Comparison of ENCODE assay signal across 19 mouse cellular contexts in genomic region chr16:4920556-4920955, GRCm38 (mm10). TPM values are rescaled to one million over a fixed set of nuclear protein-coding genes. Genes with fewer than 3 reads are reported as not detected.
DNase-seq lines count a peak whose midpoint lies in the region; ATAC-seq and TF ChIP-seq lines count a peak whose summit lies in the region.
"Had no signal": no experiment of that assay in that cellular context is flagged by ENCODE, and none has a peak within 500 bp of the region (broad histone marks: within the 10 kb centered on the region; RNA-seq: fewer than 3 reads in every experiment).

No protein-coding gene starts in this region.

- no peak for ATAC-seq in heart, postnatal 0 days (ENCODE audit: insufficient read depth, low read depth)
- ATAC-seq in lung, embryonic 16.5 days (ENCODE audit: low read depth) = no peak
- ATAC-seq in megakaryocyte, adult 5-6 weeks (ENCODE audit: poor library complexity, severe bottlenecking) = 0 out of 2 replicates have a peak, but pooled peaks have one; percentile 33
- ATAC-seq: intestine, embryonic 15.5 days; liver, postnatal 0 days; midbrain, embryonic 13.5 days had no signal

- no peak for TF ChIP-seq CTCF in gastrocnemius, adult 2 months (IDR thresholded peaks at IDR 0.05)
- TF ChIP-seq CTCF in heart, postnatal 0 days (IDR thresholded peaks at IDR 0.05; ENCODE audit: low read depth) = no peak

- no peak overlapping the region for H3K9ac ChIP-seq in heart, postnatal 0 days (replicated peaks; ENCODE audit: low read depth, low read length)
- H3K9ac ChIP-seq in lung, embryonic 16.5 days (ENCODE audit: low read length) = no peak overlapping the region
- H3K9ac ChIP-seq: forebrain, embryonic 12.5 days; hindbrain, embryonic 14.5 days; intestine, embryonic 15.5 days; limb, embryonic 15.5 days; liver, postnatal 0 days; midbrain, embryonic 13.5 days had no signal

- WGBS in heart, postnatal 0 days = 62% methylated on average over 4 of the region's 4 CpGs
- WGBS in lung, embryonic 16.5 days = 76% methylated on average over 4 of the region's 4 CpGs

- H3K4me1 ChIP-seq in heart, postnatal 0 days (ENCODE audit: control insufficient read depth, insufficient read depth) = no peaks in the 10 kb centered on the region
- no peaks in the 10 kb centered on the region for H3K4me1 ChIP-seq in lung, embryonic 16.5 days (replicated peaks; ENCODE audit: control insufficient read depth, insufficient read depth, low read length)
- H3K4me1 ChIP-seq: forebrain, embryonic 12.5 days; intestine, embryonic 15.5 days; limb, embryonic 15.5 days; midbrain, embryonic 13.5 days had no signal

- intact Hi-C loops in gastrocnemius, adult 2 months (cut with DNase I) = no loop called here

- TF ChIP-seq EP300 in heart, postnatal 0 days (IDR thresholded peaks at IDR 0.05; ENCODE audit: low read depth) = no peak

- no peak overlapping the region for H3K4me2 ChIP-seq in heart, postnatal 0 days (ENCODE audit: low read depth, low read length)
- H3K4me2 ChIP-seq in lung, embryonic 16.5 days (ENCODE audit: low read depth, low read length) = no peak overlapping the region
- H3K4me2 ChIP-seq: forebrain, embryonic 12.5 days; hindbrain, embryonic 14.5 days; intestine, embryonic 15.5 days; limb, embryonic 15.5 days; midbrain, embryonic 13.5 days had no signal

- no peaks in the 10 kb centered on the region for H3K9me3 ChIP-seq in heart, postnatal 0 days (replicated peaks; ENCODE audit: control insufficient read depth, low read length)
- H3K9me3 ChIP-seq in lung, embryonic 16.5 days (ENCODE audit: control insufficient read depth, low read length) = no peaks in the 10 kb centered on the region
- H3K9me3 ChIP-seq: forebrain, embryonic 12.5 days; intestine, embryonic 15.5 days; limb, embryonic 15.5 days; midbrain, embryonic 13.5 days had no signal

- peaks cover 80% of the 10 kb centered on the region for H3K36me3 ChIP-seq in heart, postnatal 0 days (replicated peaks; ENCODE audit: control insufficient read depth, insufficient read depth, low read length)
- peaks cover 31% of the 10 kb centered on the region for H3K36me3 ChIP-seq in lung, embryonic 16.5 days (ENCODE audit: control insufficient read depth, insufficient read depth, low read length)

- H3K4me3 ChIP-seq in gastrocnemius, adult 2 months = no peak overlapping the region
- H3K4me3 ChIP-seq in heart, postnatal 0 days (ENCODE audit: low read depth, low read length) = no peak overlapping the region
- no peak overlapping the region for H3K4me3 ChIP-seq in lung, embryonic 16.5 days (ENCODE audit: low read length)
- H3K4me3 ChIP-seq: forebrain, embryonic 12.5 days; intestine, embryonic 15.5 days; limb, embryonic 15.5 days; midbrain, embryonic 13.5 days had no signal

- no peak for DNase-seq in gastrocnemius, adult 2 months
- DNase-seq in gastrocnemius, adult 18-20 months (ENCODE audit: low spot score) = no peak
- DNase-seq in heart, postnatal 0 days (ENCODE audit: low spot score) = no peak
- no peak for DNase-seq in heart, postnatal 4 days
- no peak for DNase-seq in lung, postnatal 36 days
- no peak for DNase-seq in yolk sac, embryonic 10.5 days (ENCODE audit: low spot score)
- DNase-seq: adrenal gland, adult 8-10 months; cerebellum, adult 11-12 months; cerebellum, postnatal 25 days; kidney, postnatal 25 days; liver, postnatal 0 days; thymus, postnatal 25 days had no signal

- no peaks in the 10 kb centered on the region for H3K27me3 ChIP-seq in heart, postnatal 0 days (ENCODE audit: control insufficient read depth, insufficient read depth, low read length)
- H3K27me3 ChIP-seq in lung, embryonic 16.5 days (ENCODE audit: control insufficient read depth, insufficient read depth, low read depth, low read length) = no peaks in the 10 kb centered on the region
- H3K27me3 ChIP-seq: forebrain, embryonic 12.5 days; intestine, embryonic 15.5 days; limb, embryonic 15.5 days; midbrain, embryonic 13.5 days had no signal

- H3K27ac ChIP-seq in gastrocnemius, adult 2 months = peak overlapping the region; percentile 56
- peak overlapping the region; percentile 56 for H3K27ac ChIP-seq in heart, postnatal 0 days (ENCODE audit: low read depth)
- H3K27ac ChIP-seq in lung, embryonic 16.5 days (ENCODE audit: low read length) = peak overlapping the region; percentile 42; the same call in 1 of the 2 replicates
- H3K27ac ChIP-seq: forebrain, embryonic 12.5 days; hindbrain, embryonic 14.5 days; intestine, embryonic 15.5 days; limb, embryonic 15.5 days; midbrain, embryonic 13.5 days had no signal

RNA-seq across cellular contexts. Expression of gene Nudt16l1, which starts 18.0 kb away (rescaled TPM):
- total RNA-seq in gastrocnemius, adult 2 months (2021) = 10 to 100 TPM; 10.5 to 13.7 TPM
- 10 to 100 TPM; 10.1 to 12.5 TPM for total RNA-seq in gastrocnemius, adult 18-20 months (2021)
- total RNA-seq in heart, postnatal 0 days (2014; rRNA removed; ENCODE audit: low replicate concordance) = 35.5 and 44.0 TPM in 2 replicates
- 96.0 and 101 TPM in 2 replicates for polyA plus RNA-seq in heart, postnatal 0 days (2015; fragmentation: Nextera tagmentation; extraction: Ambion mirVana)
- total RNA-seq in heart, postnatal 4 days (2021) = 10 to 100 TPM; 50.7 to 51.3 TPM
- 144 and 152 TPM in 2 replicates for polyA plus RNA-seq in lung, embryonic 16.5 days (2015; fragmentation: Nextera tagmentation; extraction: Ambion mirVana)
- total RNA-seq in megakaryocyte, adult 5-6 weeks (2015) = 16.7 and 22.9 TPM in 2 replicates
- total RNA-seq in megakaryocyte, adult 5-6 weeks (2017) = 10.2 and 14.0 TPM in 2 replicates

RNA-seq across cellular contexts. Expression of gene Mgrn1, which starts 34.5 kb away (rescaled TPM):
- 10 to 100 TPM; 53.5 to 66.1 TPM for total RNA-seq in gastrocnemius, adult 2 months (2021)
- 10 to 100 TPM; 54.2 to 62.4 TPM for total RNA-seq in gastrocnemius, adult 18-20 months (2021)
- total RNA-seq in heart, postnatal 0 days (2014; rRNA removed; ENCODE audit: low replicate concordance) = 214 and 223 TPM in 2 replicates
- polyA plus RNA-seq in heart, postnatal 0 days (2015; fragmentation: Nextera tagmentation; extraction: Ambion mirVana) = 138 and 159 TPM in 2 replicates
- total RNA-seq in heart, postnatal 4 days (2021) = 100 to 1,000 TPM; 170 to 187 TPM
- polyA plus RNA-seq in lung, embryonic 16.5 days (2015; fragmentation: Nextera tagmentation; extraction: Ambion mirVana) = 97.9 and 99.3 TPM in 2 replicates
- 30.4 and 33.0 TPM in 2 replicates for total RNA-seq in megakaryocyte, adult 5-6 weeks (2015)
- 32.1 and 41.0 TPM in 2 replicates for total RNA-seq in megakaryocyte, adult 5-6 weeks (2017)

RNA-seq across cellular contexts. Expression of gene Ubald1, which starts 40.4 kb away (rescaled TPM):
- total RNA-seq in gastrocnemius, adult 2 months (2021) = 10 to 100 TPM; 30.3 to 44.8 TPM
- 10 to 100 TPM; 35.4 to 37.6 TPM for total RNA-seq in gastrocnemius, adult 18-20 months (2021)
- 11.7 and 27.6 TPM in 2 replicates for total RNA-seq in heart, postnatal 0 days (2014; rRNA removed; ENCODE audit: low replicate concordance)
- polyA plus RNA-seq in heart, postnatal 0 days (2015; fragmentation: Nextera tagmentation; extraction: Ambion mirVana) = 18.3 and 18.8 TPM in 2 replicates
- 10 to 100 TPM; 22.6 to 24.8 TPM for total RNA-seq in heart, postnatal 4 days (2021)
- polyA plus RNA-seq in lung, embryonic 16.5 days (2015; fragmentation: Nextera tagmentation; extraction: Ambion mirVana) = 38.2 and 43.1 TPM in 2 replicates
- 32.1 and 34.6 TPM in 2 replicates for total RNA-seq in megakaryocyte, adult 5-6 weeks (2015)
- total RNA-seq in megakaryocyte, adult 5-6 weeks (2017) = 11.3 and 18.3 TPM in 2 replicates

RNA-seq across cellular contexts. Expression of gene Anks3, which starts 43.4 kb away (rescaled TPM):
- total RNA-seq in gastrocnemius, adult 2 months (2021) = 10 to 100 TPM; 12.8 to 16.7 TPM
- total RNA-seq in gastrocnemius, adult 18-20 months (2021) = 10 to 100 TPM in 1 of 2 experiments, 1 to 10 TPM in 1; 9.2 to 10.7 TPM
- total RNA-seq in heart, postnatal 0 days (2014; rRNA removed; ENCODE audit: low replicate concordance) = 18.0 and 22.7 TPM in 2 replicates
- 18.6 and 21.2 TPM in 2 replicates for polyA plus RNA-seq in heart, postnatal 0 days (2015; fragmentation: Nextera tagmentation; extraction: Ambion mirVana)
- total RNA-seq in heart, postnatal 4 days (2021) = 10 to 100 TPM; 22.4 to 24.3 TPM
- 55.3 and 55.4 TPM in 2 replicates for polyA plus RNA-seq in lung, embryonic 16.5 days (2015; fragmentation: Nextera tagmentation; extraction: Ambion mirVana)
- 13.7 and 15.0 TPM in 2 replicates for total RNA-seq in megakaryocyte, adult 5-6 weeks (2015)
- 15.6 and 19.0 TPM in 2 replicates for total RNA-seq in megakaryocyte, adult 5-6 weeks (2017)
